8 mouse cellular contexts compared by ENCODE assay signal in genomic region chr16:85677027-85677426, GRCm38 (mm10).
DNase-seq lines count a peak whose midpoint lies in the region; ATAC-seq and TF ChIP-seq lines count a peak whose summit lies in the region.

No protein-coding gene starts in this region.

- H3K4me1 ChIP-seq in heart, adult 2 months (ENCODE audit: control insufficient read depth, insufficient read depth, low read length), result peaks cover 2% of the 10 kb centered on the region
- H3K4me1 ChIP-seq in heart, embryonic 10.5 days, result peaks cover 6% of the 10 kb centered on the region; the same call in 1 of the 2 replicates
- H3K4me1 ChIP-seq in forebrain, postnatal 0 days (ENCODE audit: insufficient read depth), result no peaks in the 10 kb centered on the region
- 0 out of 2 replicates have a peak, but pooled peaks cover 2% of the 10 kb centered on the region for H3K4me1 ChIP-seq in hindbrain, postnatal 0 days (ENCODE audit: insufficient read depth, low read length)
- no peaks in the 10 kb centered on the region; the same call in 1 of the 2 replicates for H3K4me1 ChIP-seq in midbrain, embryonic 14.5 days (ENCODE audit: control insufficient read depth, insufficient read depth, low read length)

- intact Hi-C loops in heart, adult 2 months (cut with DNase I), result loop anchor here (5.0 to 10.0 kb wide), 3 partner anchors 202 to 1570 kb away; partner anchors contain the start of gene App

- no peak overlapping the region for H3K4me2 ChIP-seq in forebrain, postnatal 0 days (ENCODE audit: low read depth)
- no peak overlapping the region for H3K4me2 ChIP-seq in hindbrain, postnatal 0 days (ENCODE audit: low read depth, low read length)
- no peak overlapping the region for H3K4me2 ChIP-seq in midbrain, embryonic 14.5 days (ENCODE audit: low read length)

- H3K27me3 ChIP-seq in heart, adult 2 months (ENCODE audit: control insufficient read depth, insufficient read depth, low read length), result no peaks in the 10 kb centered on the region
- H3K27me3 ChIP-seq in heart, embryonic 10.5 days (ENCODE audit: insufficient read depth, poor library complexity, severe bottlenecking), result no peaks in the 10 kb centered on the region
- no peaks in the 10 kb centered on the region for H3K27me3 ChIP-seq in forebrain, postnatal 0 days (ENCODE audit: insufficient read depth, low read length)
- H3K27me3 ChIP-seq in hindbrain, postnatal 0 days (ENCODE audit: insufficient read depth, low read length), result no peaks in the 10 kb centered on the region
- no peaks in the 10 kb centered on the region for H3K27me3 ChIP-seq in midbrain, embryonic 14.5 days (ENCODE audit: control insufficient read depth, insufficient read depth, low read length)

- H3K36me3 ChIP-seq in heart, adult 2 months (ENCODE audit: control insufficient read depth, insufficient read depth, low read length), result no peaks in the 10 kb centered on the region
- no peaks in the 10 kb centered on the region for H3K36me3 ChIP-seq in heart, embryonic 10.5 days
- H3K36me3 ChIP-seq in forebrain, postnatal 0 days (ENCODE audit: insufficient read depth), result no peaks in the 10 kb centered on the region
- no peaks in the 10 kb centered on the region for H3K36me3 ChIP-seq in hindbrain, postnatal 0 days (ENCODE audit: insufficient read depth, low read length)
- H3K36me3 ChIP-seq in midbrain, embryonic 14.5 days (ENCODE audit: control insufficient read depth, insufficient read depth, low read length), result no peaks in the 10 kb centered on the region

- TF ChIP-seq EP300 in heart, adult 2 months (IDR thresholded peaks at IDR 0.05; ENCODE audit: insufficient read depth, low read depth, low read length), result no peak

- no peak overlapping the region for H3K27ac ChIP-seq in heart, adult 2 months
- H3K27ac ChIP-seq in heart, embryonic 10.5 days, result no peak overlapping the region
- H3K27ac ChIP-seq in forebrain, postnatal 0 days (ENCODE audit: low read depth, low read length), result no peak overlapping the region
- no peak overlapping the region for H3K27ac ChIP-seq in hindbrain, postnatal 0 days
- no peak overlapping the region for H3K27ac ChIP-seq in midbrain, embryonic 14.5 days (replicated peaks; ENCODE audit: low read depth, low read length)

- TF ChIP-seq CTCF in heart, adult 2 months (IDR thresholded peaks at IDR 0.05), result peak; percentile 82
- TF ChIP-seq CTCF in forebrain, postnatal 0 days (IDR thresholded peaks at IDR 0.05; ENCODE audit: low read depth), result peak; percentile 72
- TF ChIP-seq CTCF in hindbrain, postnatal 0 days (IDR thresholded peaks at IDR 0.05; ENCODE audit: low read depth), result peak; percentile 81

- H3K9ac ChIP-seq in heart, adult 2 months (ENCODE audit: low read depth, low read length), result no peak overlapping the region
- H3K9ac ChIP-seq in forebrain, postnatal 0 days, result no peak overlapping the region
- no peak overlapping the region for H3K9ac ChIP-seq in hindbrain, postnatal 0 days (replicated peaks; ENCODE audit: low read length)
- H3K9ac ChIP-seq in midbrain, embryonic 14.5 days (replicated peaks; ENCODE audit: low read length), result no peak overlapping the region

- ATAC-seq in forebrain, postnatal 0 days, result peak; percentile 71
- peak; percentile 72; the same call in 1 of the 2 replicates for ATAC-seq in hindbrain, postnatal 0 days
- ATAC-seq in midbrain, embryonic 14.5 days (ENCODE audit: low FRiP score, low TSS enrichment), result no peak

- H3K79me2 ChIP-seq in heart, adult 2 months (replicated peaks; ENCODE audit: control insufficient read depth, insufficient read depth, low read length), result no peaks in the 10 kb centered on the region

- H3K4me3 ChIP-seq in heart, adult 2 months, result no peak overlapping the region
- H3K4me3 ChIP-seq in heart, embryonic 10.5 days, result no peak overlapping the region
- no peak overlapping the region for H3K4me3 ChIP-seq in forebrain, postnatal 0 days (ENCODE audit: low read depth, low read length)
- H3K4me3 ChIP-seq in hindbrain, postnatal 0 days (ENCODE audit: low read length), result no peak overlapping the region
- H3K4me3 ChIP-seq in midbrain, embryonic 14.5 days (replicated peaks; ENCODE audit: low read depth, low read length), result no peak overlapping the region

- 18% methylated on average over 9 of the region's 9 CpGs for WGBS in heart, adult 2 months
- 29% methylated on average over 9 of the region's 9 CpGs for WGBS in heart, embryonic 10.5 days
- 38% methylated on average over 9 of the region's 9 CpGs for WGBS in forebrain, postnatal 0 days
- WGBS in hindbrain, postnatal 0 days, result 37% methylated on average over 9 of the region's 9 CpGs
- 46% methylated on average over 9 of the region's 9 CpGs for WGBS in midbrain, embryonic 14.5 days

- DNase-seq in heart, adult 2 months, result peak; percentile 27 to 48
- DNase-seq in heart, embryonic 10.5 days (ENCODE audit: low spot score), result no peak
- peak; percentile 11 for DNase-seq in cerebellum, adult 11-12 months
- peak; percentile 55 for DNase-seq in forebrain, postnatal 0 days
- DNase-seq in hindbrain, postnatal 0 days (ENCODE audit: low spot score), result peak; percentile 76
- peak; percentile 17 to 21 for DNase-seq in left cerebral cortex, adult 8-10 months (ENCODE audit: low spot score in 2 of 2)
- DNase-seq in midbrain, embryonic 14.5 days, result peak; percentile 77
- DNase-seq in yolk sac, embryonic 10.5 days (ENCODE audit: low spot score), result peak; percentile 14

- H3K9me3 ChIP-seq in heart, embryonic 10.5 days, result no peaks in the 10 kb centered on the region
- H3K9me3 ChIP-seq in forebrain, postnatal 0 days (ENCODE audit: low read length), result no peaks in the 10 kb centered on the region
- no peaks in the 10 kb centered on the region for H3K9me3 ChIP-seq in hindbrain, postnatal 0 days (ENCODE audit: low read length)
- H3K9me3 ChIP-seq in midbrain, embryonic 14.5 days (ENCODE audit: control insufficient read depth, low read length), result no peaks in the 10 kb centered on the region

- no peak for TF ChIP-seq POLR2A in heart, adult 2 months (IDR thresholded peaks at IDR 0.05; ENCODE audit: insufficient read depth, low read depth, low read length)
